12 mouse cellular contexts compared by ENCODE assay signal in the genomic region with DNA sequence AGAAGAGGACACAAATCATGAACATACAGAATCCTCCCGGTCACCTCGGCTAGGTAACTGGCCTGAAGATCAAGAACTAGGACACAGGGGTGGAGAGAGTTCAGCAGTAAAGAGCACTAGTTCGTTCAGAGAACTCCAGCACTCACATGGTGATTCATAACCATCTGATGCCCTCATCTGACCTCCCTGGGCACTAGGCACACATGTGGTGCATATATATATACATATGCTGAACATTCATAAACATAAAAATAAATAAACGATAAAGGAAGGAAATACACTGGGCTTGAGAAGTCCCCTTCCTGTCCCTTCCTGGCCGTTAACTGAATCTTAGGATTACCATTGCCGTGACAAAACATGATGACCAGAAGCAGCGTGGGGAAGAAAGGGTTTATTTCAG.
"Had no signal": no experiment of that assay in that cellular context is flagged by ENCODE, and none has a peak within 500 bp of the region (broad histone marks: within the 10 kb centered on the region; RNA-seq: fewer than 3 reads in every experiment).

No protein-coding gene starts in this region.

- DNase-seq: kidney, adult 18-20 months; layer of hippocampus, adult 9-11 months; liver; liver, embryonic 13.5 days; lung, adult 18-20 months; right cerebral cortex, postnatal 14 days; thymus, postnatal 4 days had no signal

- H3K4me1 ChIP-seq: kidney, embryonic 15.5 days; midbrain, embryonic 10.5 days; stomach, embryonic 15.5 days had no signal

- H3K9me3 ChIP-seq: kidney, embryonic 15.5 days; limb, embryonic 12.5 days; liver, embryonic 13.5 days; midbrain, embryonic 10.5 days; stomach, embryonic 15.5 days had no signal

- H3K9ac ChIP-seq: kidney, embryonic 15.5 days; limb, embryonic 12.5 days; liver, embryonic 13.5 days; stomach, embryonic 15.5 days had no signal

- ATAC-seq: midbrain, embryonic 16.5 days had no signal

- H3K27ac ChIP-seq: kidney, embryonic 15.5 days; limb, embryonic 12.5 days; liver, embryonic 13.5 days; midbrain, embryonic 10.5 days; stomach, embryonic 15.5 days had no signal

- H3K4me2 ChIP-seq: kidney, embryonic 15.5 days; limb, embryonic 12.5 days; liver, embryonic 13.5 days; stomach, embryonic 15.5 days had no signal

- H3K27me3 ChIP-seq: kidney, embryonic 15.5 days; limb, embryonic 12.5 days; liver, embryonic 13.5 days; stomach, embryonic 15.5 days had no signal

- H3K36me3 ChIP-seq: kidney, embryonic 15.5 days; limb, embryonic 12.5 days; liver, embryonic 13.5 days; midbrain, embryonic 10.5 days; stomach, embryonic 15.5 days had no signal

- H3K4me3 ChIP-seq: kidney, embryonic 15.5 days; limb, embryonic 12.5 days; liver, embryonic 13.5 days; midbrain, embryonic 10.5 days; stomach, embryonic 15.5 days had no signal
